Mouse (Mus musculus) midbrain, embryonic 11.5 days (tissue): ENCODE data around the gene Slc38a5. TPM values are rescaled to one million over a fixed set of nuclear protein-coding genes. Genes with fewer than 3 reads are reported as not detected.
A peak's percentile ranks its signal among the peaks of the same experiment; 100 is the strongest.

Experiments used
- ATAC-seq: fragments of 200-750 bp; cut with Nextera tagmentation; 2 replicates; pipeline ENCODE4 v1.8.0; 2017; ENCODE audit warnings: moderate TSS enrichment, moderate library complexity; ENCODE audit not compliant: low FRiP score
- DNase-seq: peaks from one replicate; pipeline ENCODE4 v3.0.0; 2015; ENCODE audit warnings: low spot score; ENCODE audit errors: missing footprints
- H3K27ac ChIP-seq: fragments of 300-500 bp; sonication (generic); 2 replicates; pipeline ENCODE4 v1.5.1; 2014; ENCODE audit warnings: low read depth, low read length
- H3K27me3 ChIP-seq: fragments of 300-500 bp; sonication (generic); 2 replicates; pipeline ENCODE4 v1.6.1; 2014; ENCODE audit warnings: mild to moderate bottlenecking, low read length, moderate library complexity, mixed read lengths; ENCODE audit not compliant: control insufficient read depth, insufficient read depth
- H3K36me3 ChIP-seq: fragments of 300-500 bp; sonication (generic); 2 replicates; pipeline ENCODE4 v1.6.1; 2014; ENCODE audit warnings: mild to moderate bottlenecking, low read length, moderate library complexity, mixed read lengths; ENCODE audit not compliant: control insufficient read depth, insufficient read depth
- H3K4me1 ChIP-seq: fragments of 300-500 bp; sonication (generic); 2 replicates; pipeline ENCODE4 v1.6.1; 2014; ENCODE audit warnings: low read length; ENCODE audit not compliant: control insufficient read depth, insufficient read depth
- H3K4me2 ChIP-seq: fragments of 300-500 bp; sonication (generic); 2 replicates; pipeline ENCODE4 v1.6.1; 2014; ENCODE audit warnings: mild to moderate bottlenecking, moderate library complexity
- H3K4me3 ChIP-seq: fragments of 300-500 bp; sonication (generic); 2 replicates; pipeline ENCODE4 v1.5.1; 2014; ENCODE audit warnings: low read depth, low read length
- H3K9ac ChIP-seq: fragments of 300-500 bp; sonication (generic); 2 replicates; pipeline ENCODE4 v1.6.1; 2014; ENCODE audit warnings: low read length
- H3K9me3 ChIP-seq: fragments of 300-500 bp; sonication (generic); 2 replicates; pipeline ENCODE4 v1.6.1; 2016; ENCODE audit warnings: low read length; ENCODE audit not compliant: control insufficient read depth
- WGBS: fragments of 180-500 bp; shearing (Covaris S2); extraction: QIAGEN DNeasy Blood & Tissue Kit; methylation state at CpG from one replicate; pipeline ENCODE4 v1.1.7; 2014; 5-methylcytosine and 5-hydroxymethylcytosine counted together
- polyA plus RNA-seq: library from polyadenylated mRNA; unstranded; fragments of >200 nt; fragmentation: Nextera tagmentation; extraction: Ambion mirVana; gene quantifications from 2 replicates; pipeline ENCODE4 v1.2.1, GENCODE M21; 2014

Gene Slc38a5
- polyA plus RNA-seq, 1 experiment from 2014 or later, result 5.2 TPM

DNA sequence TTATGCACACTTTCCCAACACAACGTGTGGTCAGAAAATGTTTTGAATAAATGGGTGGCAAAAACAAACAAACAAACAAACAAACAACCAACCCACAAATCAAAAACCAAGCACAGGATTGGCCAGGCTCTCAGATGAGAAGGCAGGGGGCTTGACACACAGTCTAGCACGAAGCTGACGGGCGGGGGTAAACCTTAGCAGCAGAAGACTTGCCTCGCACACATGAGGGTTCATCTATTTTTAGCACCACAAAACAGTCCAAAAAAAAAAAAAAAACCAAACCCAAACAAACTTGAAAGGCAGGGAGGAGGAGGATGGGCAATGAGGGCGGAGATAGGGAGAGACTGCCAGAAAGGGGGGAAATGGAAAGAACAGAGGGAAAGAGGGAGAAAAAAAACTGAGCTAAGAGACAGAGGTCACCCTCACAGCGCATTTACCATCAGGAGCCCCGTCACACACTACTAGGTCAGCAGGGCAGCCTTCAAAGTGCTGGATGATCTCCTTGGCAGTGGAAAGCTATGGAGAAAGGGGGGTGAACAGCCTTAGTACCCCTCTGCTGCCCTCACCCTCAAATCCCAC lies 22.3 kb upstream of the Slc38a5 start:
- WGBS, result 91% methylated on average over 8 of the region's 8 CpGs
- DNase-seq, result no peak

DNA sequence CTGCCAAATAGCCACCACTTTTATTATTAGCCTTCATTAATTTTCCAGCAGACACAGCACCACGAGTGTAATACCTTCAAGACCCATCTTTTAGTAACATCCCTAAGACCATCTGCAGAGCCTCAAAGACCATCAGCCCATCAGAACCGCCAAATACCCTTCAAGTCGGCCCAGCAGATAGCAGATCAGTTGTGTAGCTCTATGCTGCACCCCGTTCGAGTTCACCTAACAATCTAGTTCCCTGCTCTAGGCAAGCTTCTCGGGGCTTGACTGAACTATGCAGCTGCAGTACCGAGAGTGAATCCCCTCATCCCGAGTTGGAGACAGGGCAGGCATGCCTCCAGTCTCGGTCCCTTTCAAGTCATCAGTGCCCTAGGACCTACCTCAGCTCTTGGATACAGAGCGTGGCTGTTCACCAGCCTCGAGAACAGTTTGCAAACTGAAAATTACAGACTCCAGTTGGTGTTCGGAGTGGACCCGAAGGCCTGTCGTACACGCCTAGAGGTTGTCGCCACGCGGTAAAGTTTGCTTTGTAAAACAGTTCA lies 19.1 kb upstream of the Slc38a5 start:
- peak overlapping the region; percentile 68 for H3K9ac ChIP-seq
- ATAC-seq (peak; percentile 66), DNase-seq (peak; percentile 93)
- no peaks in the 10 kb centered on the region for H3K27me3 ChIP-seq
- 23% methylated on average over 18 of the region's 18 CpGs for WGBS
- no peaks in the 10 kb centered on the region for H3K9me3 ChIP-seq
- no peaks in the 10 kb centered on the region for H3K36me3 ChIP-seq
- H3K4me1 ChIP-seq, result peaks cover 2% of the 10 kb centered on the region; the same call in 1 of the 2 replicates
- H3K27ac ChIP-seq, result no peak overlapping the region
- peak overlapping the region; percentile 52 for H3K4me3 ChIP-seq
- H3K4me2 ChIP-seq, result peak overlapping the region; percentile 54

More for the DNA sequence above, 22.3 kb upstream of the Slc38a5 start:
- H3K9ac ChIP-seq, result no peak overlapping the region
- no peak overlapping the region for H3K27ac ChIP-seq
- no peaks in the 10 kb centered on the region for H3K36me3 ChIP-seq
- H3K4me3 ChIP-seq, result no peak overlapping the region
- ATAC-seq, result no peak
- H3K27me3 ChIP-seq, result no peaks in the 10 kb centered on the region
- no peak overlapping the region for H3K4me2 ChIP-seq
- H3K4me1 ChIP-seq, result peaks cover 2% of the 10 kb centered on the region; the same call in 1 of the 2 replicates
- no peaks in the 10 kb centered on the region for H3K9me3 ChIP-seq

DNA sequence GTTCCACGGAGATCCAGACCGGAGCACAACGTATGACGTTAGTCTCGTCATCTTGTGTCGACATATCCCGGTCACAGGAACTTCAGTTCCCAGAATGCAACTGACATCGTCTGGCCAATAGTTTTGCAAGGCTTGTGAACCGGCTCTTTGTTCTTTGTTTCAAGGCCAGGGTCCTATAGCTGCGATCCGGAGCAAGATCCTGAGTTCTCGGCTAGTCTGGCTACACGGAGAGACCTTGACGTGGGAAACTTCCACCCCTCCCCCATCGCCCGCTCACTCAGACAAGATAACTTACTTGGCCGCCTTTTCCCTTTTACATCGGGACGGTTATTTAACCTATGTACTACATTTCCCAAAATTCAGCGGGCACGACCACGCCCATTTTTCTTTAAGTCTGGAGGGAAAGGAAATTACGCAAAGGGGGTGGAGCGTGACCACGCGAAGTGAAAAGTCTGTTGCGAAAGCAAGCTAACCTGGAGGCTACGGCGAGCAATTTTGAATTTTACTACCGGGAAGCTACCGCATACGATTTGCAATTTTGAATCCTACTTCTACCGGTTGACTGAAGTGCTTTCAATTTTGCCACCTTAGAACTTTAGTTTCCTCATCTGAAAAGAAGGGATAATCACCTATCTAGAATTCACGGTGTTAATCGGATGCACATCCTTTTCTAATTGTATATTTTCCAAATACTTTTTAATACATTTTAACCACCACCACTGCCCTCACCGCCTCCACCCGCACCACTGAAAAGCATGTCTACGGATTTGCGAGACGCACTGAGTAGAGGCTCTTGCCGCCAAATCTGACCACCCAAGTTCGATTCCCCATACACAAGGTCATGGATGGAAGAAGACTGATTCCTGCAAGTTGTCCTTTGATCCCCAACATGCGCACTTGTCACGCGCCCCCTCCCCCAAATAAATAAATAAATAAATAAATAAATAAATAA lies 18.3 kb upstream of the Slc38a5 start, which contains the start of gene Ftsj1:
Ftsj1 (minus strand) TSS at position 73 of the 952 bp plus-strand sequence.
- WGBS, result 15% methylated on average over 45 of the region's 45 CpGs
- Histone ChIP-seq H3K27ac (peak within 1 kb of the TSS; percentile 44; the same call in 1 of the 2 replicates), H3K36me3 (no peaks in the 10 kb centered on the region), H3K4me3 (peak within 1 kb of the TSS; percentile 52), H3K4me2 (peak within 1 kb of the TSS; percentile 54), H3K9ac (peak within 1 kb of the TSS; percentile 68), H3K4me1 (peaks cover 2% of the 10 kb centered on the region; the same call in 1 of the 2 replicates), H3K27me3 (no peaks in the 10 kb centered on the region), H3K9me3 (no peaks in the 10 kb centered on the region)
- DNase-seq, result peak; percentile 96
- ATAC-seq, result peak; percentile 93

- Histone ChIP-seq H3K4me2 (no peak overlapping the region), H3K27me3 (no peaks in the 10 kb centered on the region), H3K4me3 (no peak overlapping the region), H3K36me3 (no peaks in the 10 kb centered on the region), H3K9ac (no peak overlapping the region), H3K9me3 (no peaks in the 10 kb centered on the region), H3K27ac (no peak overlapping the region), H3K4me1 (peaks cover 2% of the 10 kb centered on the region; the same call in 1 of the 2 replicates)
- DNase-seq (no peak), ATAC-seq (no peak)
- WGBS, result 89% methylated on average over 2 of the region's 2 CpGs
Observed at GRCm38 (mm10) chrX:8253711-8254110, 17.2 kb upstream of the Slc38a5 start.

DNA sequence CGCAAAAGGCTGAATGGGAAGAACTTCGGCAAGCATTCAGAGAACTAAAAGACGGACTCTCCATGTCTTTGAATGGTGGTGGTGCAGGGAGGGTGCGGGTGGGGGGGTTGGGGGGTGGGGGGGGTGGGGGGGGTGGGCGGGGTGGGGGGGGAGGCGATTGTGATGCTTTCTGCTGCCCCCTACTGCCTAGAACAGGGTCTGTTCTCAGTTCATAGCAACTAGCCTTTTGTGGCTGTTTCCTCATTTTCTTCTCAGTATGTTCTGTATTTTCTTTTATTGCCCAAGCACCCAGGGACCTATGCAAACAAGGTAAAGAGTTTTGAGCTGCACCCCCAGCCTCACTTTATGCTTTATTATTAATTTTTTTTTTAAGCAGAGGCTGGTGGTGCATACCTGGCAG lies 15.1 kb upstream of the Slc38a5 start:
- Histone ChIP-seq H3K27me3 (no peaks in the 10 kb centered on the region), H3K4me3 (no peak overlapping the region), H3K4me1 (peaks cover 2% of the 10 kb centered on the region; the same call in 1 of the 2 replicates), H3K36me3 (no peaks in the 10 kb centered on the region), H3K27ac (no peak overlapping the region), H3K9me3 (no peaks in the 10 kb centered on the region), H3K4me2 (no peak overlapping the region), H3K9ac (no peak overlapping the region)
- whole genome bisulfite sequencing, result 12% methylated on average over 6 of the region's 6 CpGs
- DNase-seq (no peak), ATAC-seq (no peak)

DNA sequence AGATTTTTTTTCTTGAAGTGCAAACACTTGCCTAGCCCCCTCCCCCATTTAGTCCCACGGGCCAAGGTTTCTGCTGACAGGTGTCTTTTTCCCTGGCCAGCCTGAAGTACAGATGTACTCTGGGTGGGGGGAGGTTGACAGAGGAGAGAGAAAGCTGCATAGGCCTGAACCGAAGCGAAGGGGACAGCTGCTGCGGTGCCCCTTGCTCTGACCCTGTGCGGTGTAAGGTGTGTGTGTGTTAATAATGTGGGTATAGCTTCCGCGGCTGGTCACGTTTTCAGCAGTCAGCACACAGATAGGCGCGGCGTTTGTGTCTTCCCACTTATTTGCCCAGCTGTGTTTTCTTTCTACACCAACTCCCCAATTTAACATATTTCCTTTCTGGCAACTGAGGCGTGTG lies 11.5 kb upstream of the Slc38a5 start:
- no peaks in the 10 kb centered on the region for H3K9me3 ChIP-seq
- no peak overlapping the region for H3K4me3 ChIP-seq
- H3K27me3 ChIP-seq, result no peaks in the 10 kb centered on the region
- DNase-seq (no peak), ATAC-seq (no peak)
- no peaks in the 10 kb centered on the region for H3K36me3 ChIP-seq
- 89% methylated on average over 12 of the region's 12 CpGs for WGBS
- H3K9ac ChIP-seq, result no peak overlapping the region
- H3K4me2 ChIP-seq, result no peak overlapping the region
- no peak overlapping the region for H3K27ac ChIP-seq
- no peaks in the 10 kb centered on the region for H3K4me1 ChIP-seq

- Histone ChIP-seq H3K4me3 (no peak overlapping the region), H3K36me3 (no peaks in the 10 kb centered on the region), H3K27ac (no peak overlapping the region), H3K9me3 (no peaks in the 10 kb centered on the region), H3K4me1 (no peaks in the 10 kb centered on the region), H3K27me3 (no peaks in the 10 kb centered on the region), H3K9ac (no peak overlapping the region), H3K4me2 (no peak overlapping the region)
- no peak for DNase-seq
- 82% methylated on average over 5 of the region's 5 CpGs for WGBS
- no peak for ATAC-seq
Observed at GRCm38 (mm10) chrX:8263156-8263804, 7.7 kb upstream of the Slc38a5 start.

DNA sequence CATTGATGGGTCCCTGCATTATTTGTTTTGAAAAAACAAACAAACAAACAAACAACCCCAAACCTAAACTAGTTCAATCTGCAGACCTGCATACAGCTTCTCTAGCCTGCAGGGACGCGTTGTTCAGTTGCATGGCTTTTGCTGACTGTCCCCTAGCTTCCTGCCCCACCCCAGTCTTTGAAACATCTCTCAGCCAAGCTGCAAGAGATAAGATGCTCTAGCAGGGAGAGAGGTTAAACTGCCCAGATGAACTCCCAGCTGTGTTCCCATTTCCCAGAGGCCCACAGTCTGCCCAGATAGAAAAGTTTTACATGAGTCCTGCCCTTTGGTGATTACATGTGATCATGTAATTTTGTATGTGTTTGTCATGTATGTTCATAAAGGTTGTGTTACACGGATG lies 6.7 kb upstream of the Slc38a5 start:
- Histone ChIP-seq H3K9me3 (no peaks in the 10 kb centered on the region), H3K4me2 (no peak overlapping the region), H3K27me3 (no peaks in the 10 kb centered on the region), H3K36me3 (no peaks in the 10 kb centered on the region), H3K27ac (no peak overlapping the region), H3K9ac (no peak overlapping the region), H3K4me1 (no peaks in the 10 kb centered on the region), H3K4me3 (no peak overlapping the region)
- no peak for ATAC-seq
- no peak for DNase-seq
- WGBS, result 90% methylated on average over 3 of the region's 3 CpGs
